Mouse (Mus musculus) lung, postnatal 14 days (tissue): ENCODE data around the gene Rnf31.
A peak's percentile ranks its signal among the peaks of the same experiment; 100 is the strongest.

ENCODE experiments used
- DNase-seq: peaks from one replicate; pipeline ENCODE4 v3.0.0; 2021

Rnf31 gene

GRCm38 (mm10) chr14:55578668-55579269 is 12.7 kb upstream of the Rnf31 start:
- DNase-seq: peak; percentile 69

GRCm38 (mm10) chr14:55579511-55580496 is 11.7 kb upstream of the Rnf31 start:
- DNase-seq: no peak

- DNase-seq: no peak
Measured at GRCm38 (mm10) chr14:55580731-55581130, 10.8 kb upstream of the Rnf31 start.

DNA sequence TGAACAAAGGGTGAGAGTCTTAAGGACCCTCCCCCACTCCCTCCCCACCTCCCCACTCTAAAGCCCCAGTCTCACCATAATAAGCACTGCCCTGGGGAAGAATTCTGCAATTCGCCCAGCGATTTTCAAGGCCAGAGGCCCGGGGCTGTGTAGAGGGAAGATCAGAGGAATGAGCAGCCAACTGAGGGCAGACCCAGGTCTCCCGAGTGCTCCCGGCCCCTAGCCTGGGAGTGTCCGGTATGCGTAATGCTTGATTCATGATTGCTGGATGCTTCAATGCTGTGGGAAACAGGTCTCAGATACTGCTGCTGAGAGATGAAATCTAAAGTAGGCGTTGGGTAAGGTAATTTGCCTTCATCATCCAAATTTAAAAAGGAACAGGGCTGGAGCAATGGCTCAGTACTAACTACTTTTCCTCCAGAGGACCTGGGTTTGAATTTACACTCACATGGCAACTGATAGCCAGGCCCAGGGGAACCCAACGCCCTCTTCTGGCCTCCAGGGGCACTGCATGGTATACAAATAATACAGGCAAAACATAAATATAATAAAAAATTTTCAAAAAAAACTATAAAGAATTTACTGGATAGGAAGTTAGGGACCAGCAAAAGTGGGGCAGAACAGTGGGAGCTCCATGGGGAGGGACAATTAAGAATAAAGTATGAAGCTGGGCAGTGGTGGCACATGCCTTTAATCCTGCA is 9.4 kb upstream of the Rnf31 start:
- no peak for DNase-seq

DNA sequence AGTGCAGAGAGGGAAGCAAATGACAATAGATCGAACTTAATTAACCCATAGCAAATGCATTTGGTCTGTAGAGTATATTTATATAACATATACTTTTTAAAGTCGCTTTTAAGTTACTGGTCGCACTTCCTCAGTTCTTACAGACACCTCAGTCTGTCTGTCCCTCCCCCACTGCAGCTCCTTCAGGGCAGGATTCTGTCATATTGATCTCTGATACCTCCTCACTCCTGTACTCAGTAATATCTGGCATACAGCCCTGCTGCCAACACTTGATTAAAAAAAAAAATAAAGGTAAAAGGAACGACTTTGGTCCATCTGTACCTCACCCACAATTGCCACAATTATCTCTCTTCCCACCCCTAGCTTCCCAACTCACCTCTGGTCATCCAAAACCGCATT is 7.2 kb upstream of the Rnf31 start:
- DNase-seq: no peak

- DNase-seq: peak; percentile 82
Measured at GRCm38 (mm10) chr14:55584702-55585565, 6.6 kb upstream of the Rnf31 start, which contains the start of gene Emc9. Gene Emc9, minus strand, starts transcription at chr14:55585302.

DNA sequence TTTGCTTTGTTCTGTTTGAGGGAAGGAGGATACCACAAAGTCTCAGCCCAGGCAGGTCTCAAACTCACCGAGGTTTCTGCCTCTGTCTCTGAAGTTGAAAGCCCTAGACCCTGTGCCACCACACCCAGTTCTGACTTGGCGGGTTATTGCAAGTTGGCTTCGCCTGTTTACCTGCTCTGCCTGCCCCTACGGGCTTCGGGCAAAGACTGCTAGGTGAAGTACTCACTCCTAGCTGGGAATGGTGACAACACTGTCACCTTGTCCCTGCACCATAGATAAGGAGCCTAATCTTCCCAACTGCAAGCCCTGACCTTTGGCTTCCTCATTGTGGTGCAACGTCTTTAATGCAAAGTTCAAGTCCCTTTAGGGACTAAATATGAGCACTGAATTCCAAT is 5.9 kb upstream of the Rnf31 start:
- no peak for DNase-seq

DNA sequence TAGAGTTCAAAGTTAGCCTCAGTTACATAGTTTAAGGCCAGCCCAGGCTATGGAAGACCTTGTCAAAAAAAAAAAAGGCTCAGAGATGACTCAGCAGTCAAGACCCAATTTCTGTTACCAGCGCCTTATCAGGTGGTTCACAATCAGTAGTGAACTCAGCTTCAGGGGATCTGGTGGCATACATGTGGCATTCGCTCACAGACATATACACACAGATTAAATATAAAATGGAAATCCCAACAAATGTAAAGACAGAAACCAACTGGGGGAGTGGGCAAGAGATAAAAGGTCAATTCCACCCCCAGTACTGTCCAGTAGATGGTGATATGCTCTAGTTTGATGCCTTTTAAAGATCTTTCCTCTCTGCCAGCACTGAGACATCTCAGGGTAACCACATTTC is 5.4 kb upstream of the Rnf31 start:
- no peak for DNase-seq

- no peak for DNase-seq
Measured at GRCm38 (mm10) chr14:55589271-55589670, 2.2 kb upstream of the Rnf31 start.

DNA sequence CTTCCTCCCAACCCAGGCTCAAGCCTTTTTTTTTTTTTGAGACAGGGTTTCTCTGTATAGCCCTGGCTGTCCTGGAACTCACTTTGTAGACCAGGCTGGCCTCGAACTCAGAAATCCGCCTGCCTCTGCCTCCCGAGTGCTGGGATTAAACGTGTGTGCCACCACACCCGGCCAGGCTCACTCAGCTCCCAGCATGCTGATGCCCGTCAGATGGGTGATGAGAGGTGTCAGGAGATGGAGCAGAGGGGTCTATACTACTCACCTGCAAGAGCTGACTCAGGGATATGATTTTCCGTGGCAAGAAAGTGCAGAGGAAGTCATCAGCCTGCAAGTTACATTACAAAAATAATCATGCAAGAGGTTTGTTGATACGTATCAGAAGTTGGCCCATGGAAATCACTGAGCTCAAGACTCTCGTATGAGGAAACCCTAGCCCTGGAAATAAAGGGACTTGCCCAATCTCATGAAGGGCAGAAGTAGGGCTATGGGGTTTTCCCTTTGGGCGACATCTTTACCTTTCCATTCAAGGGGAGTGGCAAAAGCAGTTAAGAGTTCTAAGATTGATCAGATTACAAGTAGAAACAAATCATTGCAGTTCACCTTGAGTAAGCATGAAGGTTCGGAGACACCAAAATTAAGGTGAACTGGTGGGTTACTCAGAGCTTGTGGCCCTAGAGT is 1.6 kb upstream of the Rnf31 start:
- no peak for DNase-seq

DNA sequence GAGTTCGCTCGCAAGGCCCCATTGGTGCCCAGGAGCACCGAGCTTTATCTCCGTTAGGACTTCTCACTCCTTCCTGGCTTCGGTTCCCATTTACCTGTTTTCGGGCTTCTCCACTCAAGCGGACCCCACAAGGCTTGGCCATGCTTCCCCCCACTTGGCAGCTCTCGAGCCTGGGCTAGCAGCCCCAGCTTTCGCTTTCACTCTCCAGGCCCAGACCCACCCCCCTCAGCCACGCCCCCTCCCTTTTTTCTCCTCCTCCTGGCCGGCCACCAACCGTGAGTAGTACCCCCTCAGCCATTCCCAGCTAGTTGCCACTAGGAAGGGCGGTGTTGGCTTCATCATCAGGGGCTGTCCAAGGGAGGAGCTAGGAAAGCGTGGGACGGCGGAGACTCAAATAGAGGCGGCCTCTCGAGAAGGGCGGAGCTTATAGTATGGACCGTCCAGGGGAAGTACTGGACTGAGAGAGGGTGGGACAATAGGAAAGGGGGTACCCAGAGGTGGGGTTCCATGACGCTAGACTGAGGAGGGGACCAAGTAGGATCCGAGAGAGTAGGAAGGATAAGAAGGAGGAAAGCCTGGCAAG is 669 bp upstream of the Rnf31 start, which contains the start of gene Psme2:
Gene Psme2 (minus strand): TSS at position 366 of the 583 bp plus-strand sequence.
- peak; percentile 94 for DNase-seq

DNA sequence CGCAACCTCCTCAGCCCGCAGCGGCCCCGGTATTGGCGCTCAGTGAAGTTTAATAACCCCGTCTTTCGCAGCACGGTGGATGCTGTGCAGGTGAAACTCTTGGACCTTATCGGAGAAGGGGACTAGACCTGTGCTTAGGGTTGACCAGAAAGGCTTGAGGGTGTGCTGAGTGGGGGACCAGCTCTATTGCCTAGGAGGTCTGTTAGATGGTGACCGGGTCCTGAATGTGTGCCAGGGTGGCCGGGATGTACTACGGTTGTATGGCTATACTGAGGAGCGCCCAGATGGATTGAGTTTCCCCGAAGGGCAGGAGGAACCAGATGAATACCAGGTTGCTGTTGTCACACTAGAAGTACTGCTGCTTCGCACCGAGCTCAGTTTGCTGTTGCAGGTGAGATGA is 718 bp downstream of the Rnf31 start:
- no peak for DNase-seq

DNA sequence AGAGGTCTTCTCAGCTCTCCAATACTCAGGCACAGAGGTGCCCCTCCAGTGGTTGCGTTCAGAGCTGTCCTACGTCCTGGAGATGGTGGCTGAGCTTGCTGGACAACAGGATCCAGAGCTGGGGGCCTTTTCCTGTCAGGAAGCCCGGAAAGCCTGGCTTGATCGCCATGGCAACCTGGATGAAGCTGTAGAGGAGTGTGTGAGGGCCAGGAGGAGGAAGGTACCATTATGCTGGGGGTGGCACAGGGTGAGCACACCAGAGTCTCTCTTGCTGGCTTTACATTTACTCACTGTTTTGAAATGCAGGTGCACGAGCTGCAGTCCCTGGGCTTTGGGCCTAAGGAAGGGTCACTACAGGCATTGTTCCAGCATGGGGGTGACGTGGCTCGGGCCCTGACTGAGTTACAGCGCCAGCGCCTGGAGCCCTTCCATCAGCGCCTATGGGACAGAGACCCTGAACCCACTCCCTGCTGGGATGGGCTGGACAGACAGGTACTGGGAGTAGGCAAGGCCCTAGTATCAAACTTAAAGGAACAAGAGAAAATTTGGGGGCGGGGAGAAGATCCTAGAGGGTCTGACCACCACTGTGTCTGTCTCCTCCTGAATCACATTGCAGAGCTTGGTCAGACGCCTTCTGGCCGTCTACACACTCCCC is 4.7 kb downstream of the Rnf31 start:
- DNase-seq: no peak

DNA sequence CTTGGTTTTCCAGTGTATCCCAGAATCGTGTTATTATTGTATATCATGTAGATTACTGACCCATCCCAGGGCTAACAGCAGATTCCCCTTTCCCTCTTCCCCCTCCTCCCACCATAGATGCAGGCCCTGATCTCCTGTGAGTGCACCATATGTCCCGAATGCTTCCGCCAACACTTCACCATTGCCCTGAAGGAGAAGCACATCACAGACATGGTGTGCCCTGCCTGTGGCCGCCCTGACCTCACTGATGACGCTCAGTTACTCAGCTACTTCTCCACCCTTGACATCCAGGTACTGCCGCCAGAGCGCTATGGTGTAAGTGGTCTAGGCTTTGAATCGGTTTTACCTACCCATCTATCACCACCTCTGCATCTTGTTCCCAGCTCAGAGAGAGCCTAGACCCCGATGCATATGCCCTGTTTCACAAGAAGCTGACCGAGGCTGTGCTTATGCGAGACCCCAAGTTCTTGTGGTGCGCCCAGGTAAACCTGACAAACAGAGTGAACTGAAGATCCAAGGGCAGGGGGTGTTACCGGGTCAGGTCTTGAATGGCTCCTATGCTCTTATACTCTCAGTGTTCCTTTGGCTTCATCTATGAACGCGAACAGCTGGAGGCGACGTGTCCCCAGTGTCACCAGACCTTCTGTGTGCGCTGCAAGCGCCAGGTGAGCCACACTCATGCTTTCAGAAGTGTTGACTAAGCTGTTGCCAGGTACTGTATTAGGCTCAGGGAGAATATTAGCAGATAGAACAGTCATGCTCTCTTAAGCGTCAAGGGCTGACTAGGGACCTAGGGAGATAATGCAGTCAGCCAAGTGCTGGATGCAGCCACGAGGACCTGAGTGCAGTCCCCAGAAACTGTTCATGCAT is 7.2 kb downstream of the Rnf31 start:
- DNase-seq: no peak

GRCm38 (mm10) chr14:55603271-55603632 is 11.7 kb downstream of the Rnf31 start, which contains the start of gene Irf9:
Gene Irf9, plus strand, starts transcription at chr14:55603571.
- no peak for DNase-seq

DNA sequence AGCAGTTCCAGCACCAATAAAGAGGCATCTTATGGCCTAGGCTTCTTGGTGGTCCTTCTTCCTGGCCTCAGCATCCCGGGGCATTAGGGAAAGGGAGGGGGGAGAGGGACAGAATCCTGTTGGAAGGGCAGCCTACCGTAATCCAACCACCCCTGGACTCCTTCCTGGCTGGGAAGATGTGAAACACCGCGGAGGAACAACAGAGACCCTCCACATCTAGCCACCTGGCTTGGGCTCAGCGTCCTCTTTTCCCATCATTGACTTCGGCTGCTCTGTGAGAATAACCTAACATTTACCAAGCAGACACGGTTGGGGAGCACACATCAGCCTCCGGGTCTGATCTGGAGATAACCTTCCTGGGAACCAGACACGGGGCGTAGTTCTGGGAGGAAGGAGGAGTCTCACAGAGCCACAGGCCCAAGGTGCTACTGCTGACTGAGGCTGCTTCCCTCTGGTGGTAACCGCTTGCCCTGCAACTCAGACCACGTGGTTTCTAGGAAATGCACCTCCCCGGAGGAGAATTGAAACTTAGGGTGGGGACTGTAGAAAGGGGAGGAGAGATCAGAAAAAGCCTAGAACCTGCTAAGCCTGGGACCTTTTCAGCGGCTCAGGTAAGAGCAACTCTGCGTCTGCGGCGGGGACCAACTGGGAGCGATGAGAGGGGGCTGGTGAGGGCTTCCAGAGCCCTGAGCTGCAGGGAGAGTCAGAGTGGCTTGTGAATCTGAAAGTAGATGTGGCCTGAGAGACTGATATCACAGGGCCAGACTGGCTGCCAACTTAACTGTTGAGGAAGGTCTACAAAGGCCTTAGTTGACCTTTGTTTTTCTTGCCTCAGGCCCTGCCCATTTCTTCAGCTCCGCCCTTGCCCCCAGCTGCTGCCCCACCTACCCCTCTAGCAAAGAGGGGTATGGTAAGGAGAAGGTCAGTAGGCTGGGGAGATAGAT is 12.4 kb downstream of the Rnf31 start:
- DNase-seq: peak; percentile 94

- no peak for DNase-seq
Measured at GRCm38 (mm10) chr14:55604823-55605222, 13.3 kb downstream of the Rnf31 start.

DNA sequence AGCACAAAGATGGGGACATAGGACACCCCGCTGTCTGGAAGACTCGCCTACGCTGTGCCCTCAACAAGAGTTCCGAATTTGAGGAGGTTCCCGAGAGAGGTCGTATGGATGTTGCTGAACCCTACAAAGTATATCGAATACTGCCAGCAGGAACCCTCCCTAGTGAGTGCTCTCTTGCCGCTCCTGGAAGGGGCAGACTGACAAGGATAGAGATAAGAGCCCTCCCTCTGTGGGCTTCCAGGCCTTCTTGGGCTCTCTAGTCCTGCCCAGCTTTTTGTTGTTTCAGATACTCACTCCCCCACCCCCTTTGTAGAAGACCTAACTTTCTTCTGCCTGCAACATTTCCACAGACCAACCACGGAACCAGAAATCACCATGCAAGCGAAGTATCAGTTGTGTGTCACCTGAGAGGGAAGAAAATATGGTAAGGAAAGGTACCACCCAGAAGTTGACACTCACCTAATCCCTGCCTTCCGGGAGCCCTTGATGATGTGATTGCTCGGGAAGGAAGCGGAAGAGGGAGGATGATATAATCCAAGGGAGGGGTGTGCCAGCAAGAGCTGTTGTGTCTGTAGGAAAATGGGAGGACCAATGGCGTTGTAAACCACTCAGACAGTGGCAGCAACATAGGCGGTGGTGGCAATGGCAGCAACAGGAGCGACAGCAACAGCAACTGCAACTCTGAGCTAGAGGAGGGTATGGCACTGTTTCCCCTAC is 14.4 kb downstream of the Rnf31 start:
- no peak for DNase-seq
